Mouse (Mus musculus) bone marrow, adult 2 months (tissue): ENCODE data around the gene Agtpbp1.
A peak's percentile ranks its signal among the peaks of the same experiment; 100 is the strongest.

Experiments used
- CTCF ChIP-seq: fragments of 200-500 bp; IDR thresholded peaks from 2 replicates; pipeline ENCODE4 v1.5.1; 2011; ENCODE audit warnings: low read length, control low read depth; ENCODE audit not compliant: control insufficient read depth, insufficient read depth
- POLR2A ChIP-seq: fragments of 200-500 bp; IDR thresholded peaks from 2 replicates; pipeline ENCODE4 v1.6.1; 2011; ENCODE audit warnings: low read depth, mild to moderate bottlenecking, control low read depth, low read length, borderline replicate concordance; ENCODE audit not compliant: control insufficient read depth

GRCm38 (mm10) chr13:59580954-59581353 lies 4.1 kb downstream of the Agtpbp1 start:
- TF ChIP-seq POLR2A (no peak), CTCF (peak; percentile 41)
